Mouse (Mus musculus): ENCODE measurements at regions not wholly inside any gene's neighbourhood (a gene's known extent, or its start where the extent isn't known, plus 50 kb on each side); places are given as distances from the start of the nearest gene placed in this dataset.
"Not testable (repeated sequence)": the region's sequence is repeated elsewhere in the genome, so short reads cannot be mapped to it uniquely, and the experiment has no call there.

- no peak for DNase-seq (ENCODE audit: low spot score in 2 of 2)
These were observed 69.9 kb downstream of the Fbxo4 start for GRCm38 (mm10) chr15:3909471-3909870.

DNA sequence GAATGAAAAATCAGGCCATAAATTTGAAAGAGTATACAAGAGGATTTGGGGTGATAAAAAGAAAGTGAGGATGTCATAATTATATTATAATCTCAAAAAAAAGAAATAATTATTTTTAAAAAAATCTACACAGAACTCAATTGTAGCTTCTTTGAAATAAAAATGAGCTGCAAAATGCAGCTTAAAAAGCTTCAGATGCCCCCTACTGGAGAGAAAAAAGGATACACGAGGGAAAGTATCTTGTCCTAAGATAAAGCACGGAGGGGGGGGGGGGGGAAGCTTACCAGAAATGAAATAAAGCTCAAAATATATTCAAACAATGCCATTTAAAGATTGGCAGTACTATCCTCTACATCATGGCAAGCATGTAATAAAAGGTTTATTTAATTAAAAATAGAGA is 70.7 kb downstream of the Fbxo4 start:
- DNase-seq (ENCODE audit: low spot score in 2 of 2), result no peak

- no peak for DNase-seq (ENCODE audit: low spot score in 2 of 2)
These were observed 73.8 kb downstream of the Fbxo4 start for GRCm38 (mm10) chr15:3905548-3905947.

DNA sequence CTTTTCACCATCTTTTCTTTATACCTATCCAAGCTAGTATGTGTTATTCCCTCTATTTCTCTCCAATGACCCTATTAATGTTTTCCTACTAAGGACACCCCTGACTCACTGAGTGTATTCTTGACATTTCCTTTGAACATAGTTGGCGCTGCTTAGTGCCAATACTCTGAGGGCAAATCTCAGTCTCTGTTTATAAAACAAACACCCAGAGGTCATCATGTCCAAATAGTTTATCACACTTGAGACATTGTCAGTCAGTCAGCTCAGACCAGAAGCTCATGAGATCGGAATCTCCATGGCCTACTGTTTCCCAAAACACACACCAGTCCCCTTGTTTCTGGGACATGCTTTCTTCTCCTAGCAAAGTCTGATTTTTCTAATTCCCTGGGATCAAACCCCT is 100.9 kb downstream of the Fbxo4 start:
- no peak for DNase-seq (ENCODE audit: low spot score in 2 of 2)

- DNase-seq (ENCODE audit: low spot score in 2 of 2), result no peak
These were observed 101.9 kb downstream of the Fbxo4 start for GRCm38 (mm10) chr15:3877506-3877905.

- DNase-seq (ENCODE audit: low spot score in 2 of 2), result not testable (repeated sequence)
These were observed 104.0 kb downstream of the Fbxo4 start for GRCm38 (mm10) chr15:3875210-3875861.

GRCm38 (mm10) chr15:3831802-3832201 is 147.6 kb downstream of the Fbxo4 start:
- DNase-seq (ENCODE audit: low spot score in 2 of 2), result no peak

GRCm38 (mm10) chr15:3805430-3805829 is 173.9 kb downstream of the Fbxo4 start:
- DNase-seq (ENCODE audit: low spot score in 2 of 2), result no peak

- DNase-seq (ENCODE audit: low spot score in 2 of 2), result no peak
These were observed 192.6 kb upstream of the Ghr start for GRCm38 (mm10) chr15:3775865-3776264.

- DNase-seq (ENCODE audit: low spot score in 2 of 2), result no peak
These were observed 189.0 kb upstream of the Ghr start for GRCm38 (mm10) chr15:3772228-3772789.

DNA sequence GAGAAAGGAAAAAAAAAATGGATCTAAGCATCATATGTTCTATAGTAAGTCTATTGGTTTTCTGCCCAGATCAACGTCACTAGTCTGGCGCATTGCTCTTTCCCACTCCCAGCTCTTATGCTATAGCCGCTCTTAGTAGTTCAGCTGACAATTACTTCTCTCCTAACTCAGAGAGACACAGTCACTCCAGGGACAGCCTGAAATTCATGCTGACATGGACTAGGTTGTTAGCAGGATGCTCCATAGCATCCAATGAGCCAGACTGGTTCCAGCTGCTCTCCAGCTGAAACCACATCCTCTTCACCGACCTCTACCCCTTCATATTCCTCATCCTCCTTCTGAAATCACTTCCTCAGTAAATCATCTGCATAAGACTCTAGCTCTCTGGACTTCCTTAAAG is 187.0 kb upstream of the Ghr start:
- DNase-seq (ENCODE audit: low spot score in 2 of 2), result no peak

DNA sequence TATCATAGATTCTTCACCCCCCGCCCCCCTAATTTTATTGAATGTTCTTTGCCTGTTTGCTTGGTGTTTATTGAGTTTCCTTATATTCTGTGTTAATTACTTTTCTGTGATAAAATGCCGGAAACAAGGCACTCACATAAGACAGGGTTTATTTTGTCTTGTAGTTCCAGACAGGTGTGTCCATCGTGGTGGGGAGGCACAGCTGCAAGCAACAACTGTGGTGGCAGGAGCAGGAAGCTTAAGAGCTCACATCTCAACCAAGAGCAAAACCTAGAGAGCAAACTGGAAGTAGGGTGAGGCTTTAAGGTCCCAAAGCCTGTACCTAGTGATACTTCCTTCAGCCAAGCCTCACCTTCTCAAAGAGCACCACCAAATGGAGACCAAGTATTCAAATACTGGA is 181.4 kb upstream of the Ghr start:
- no peak for DNase-seq (ENCODE audit: low spot score in 2 of 2)

DNA sequence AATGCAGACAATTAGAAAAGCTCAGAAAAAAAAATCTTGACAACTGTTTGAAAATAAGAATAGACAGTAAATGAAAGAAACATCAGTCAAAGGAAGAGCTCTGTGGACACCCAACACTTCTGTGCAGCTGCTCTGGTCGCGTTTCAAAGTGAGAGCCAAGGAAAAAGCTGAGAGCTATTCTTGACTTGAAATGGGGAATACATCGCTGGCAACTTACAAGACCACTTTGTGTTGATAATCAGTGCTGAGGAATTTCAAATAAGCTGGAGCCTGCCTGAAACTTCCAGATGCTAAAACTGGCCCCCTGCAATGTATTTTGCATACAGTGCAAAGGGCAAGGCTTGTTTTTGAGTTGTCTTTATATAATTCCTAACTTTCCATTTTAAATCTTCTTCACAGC is 177.1 kb upstream of the Ghr start:
- no peak for DNase-seq (ENCODE audit: low spot score in 2 of 2)

GRCm38 (mm10) chr15:3755636-3756035 is 172.3 kb upstream of the Ghr start:
- no peak for DNase-seq (ENCODE audit: low spot score in 2 of 2)

- not testable (repeated sequence) for DNase-seq (ENCODE audit: low spot score in 2 of 2)
These were observed 164.8 kb upstream of the Ghr start for GRCm38 (mm10) chr15:3748072-3748471.

- no peak for DNase-seq (ENCODE audit: low spot score in 2 of 2)
These were observed 160.0 kb upstream of the Ghr start for GRCm38 (mm10) chr15:3743168-3743814.

- no peak for DNase-seq (ENCODE audit: low spot score in 2 of 2)
These were observed 158.9 kb upstream of the Ghr start for GRCm38 (mm10) chr15:3742191-3742590.

GRCm38 (mm10) chr15:3725214-3725613 is 141.9 kb upstream of the Ghr start:
- peak in 1 of 2 experiments; percentile 20 for DNase-seq (ENCODE audit: low spot score in 2 of 2)

DNA sequence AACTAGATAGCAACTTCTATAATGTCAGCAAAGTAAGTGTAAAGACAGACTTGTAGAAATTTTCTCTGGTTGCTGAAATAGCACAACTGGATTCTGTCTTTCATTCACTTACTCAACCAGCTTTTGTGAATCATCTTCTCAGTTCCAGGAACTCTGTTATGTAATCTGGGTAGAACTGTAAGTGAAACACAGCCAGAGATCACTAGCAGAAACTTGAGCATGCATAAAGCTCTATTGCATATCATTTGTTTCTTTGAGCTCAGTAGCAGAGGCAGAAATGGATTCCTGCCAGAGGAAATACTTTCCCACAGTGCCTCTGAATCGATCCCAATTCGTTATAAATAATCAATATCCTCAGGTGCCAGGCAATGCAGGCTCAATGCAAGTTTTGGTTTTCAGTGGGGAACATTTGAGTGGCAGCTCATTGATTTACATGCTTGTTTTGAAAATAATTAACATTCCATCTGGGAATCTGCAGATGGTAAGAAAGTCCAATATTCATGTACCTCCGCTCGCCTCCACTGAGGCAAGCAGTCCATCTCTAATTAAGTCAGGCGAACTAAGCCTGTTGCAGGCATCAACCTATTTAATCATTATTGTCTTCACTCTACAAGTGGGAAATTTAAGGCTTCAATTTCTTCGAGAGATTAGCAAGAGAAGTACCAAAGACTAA is 137.5 kb upstream of the Ghr start:
- no peak for DNase-seq (ENCODE audit: low spot score in 2 of 2)

DNA sequence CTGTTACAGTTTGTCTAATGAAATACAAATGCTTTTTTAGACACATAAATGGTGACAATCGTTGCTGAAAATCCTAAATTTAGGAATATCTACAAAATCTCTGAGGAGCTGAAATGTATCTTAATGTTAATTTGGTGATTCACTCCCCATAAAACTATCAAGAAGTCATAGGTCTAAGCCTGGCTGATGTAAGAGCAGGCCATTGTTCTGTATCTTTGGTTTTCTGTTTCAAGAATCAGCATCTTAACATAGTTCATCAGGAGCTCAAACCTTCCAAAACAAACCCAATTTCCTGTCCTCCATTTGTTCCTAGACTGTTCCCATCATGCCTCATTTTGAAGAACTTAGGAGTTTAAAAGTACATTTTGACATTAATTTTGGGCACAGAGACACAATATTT is 128.5 kb upstream of the Ghr start:
- DNase-seq (ENCODE audit: low spot score in 2 of 2), result no peak

DNA sequence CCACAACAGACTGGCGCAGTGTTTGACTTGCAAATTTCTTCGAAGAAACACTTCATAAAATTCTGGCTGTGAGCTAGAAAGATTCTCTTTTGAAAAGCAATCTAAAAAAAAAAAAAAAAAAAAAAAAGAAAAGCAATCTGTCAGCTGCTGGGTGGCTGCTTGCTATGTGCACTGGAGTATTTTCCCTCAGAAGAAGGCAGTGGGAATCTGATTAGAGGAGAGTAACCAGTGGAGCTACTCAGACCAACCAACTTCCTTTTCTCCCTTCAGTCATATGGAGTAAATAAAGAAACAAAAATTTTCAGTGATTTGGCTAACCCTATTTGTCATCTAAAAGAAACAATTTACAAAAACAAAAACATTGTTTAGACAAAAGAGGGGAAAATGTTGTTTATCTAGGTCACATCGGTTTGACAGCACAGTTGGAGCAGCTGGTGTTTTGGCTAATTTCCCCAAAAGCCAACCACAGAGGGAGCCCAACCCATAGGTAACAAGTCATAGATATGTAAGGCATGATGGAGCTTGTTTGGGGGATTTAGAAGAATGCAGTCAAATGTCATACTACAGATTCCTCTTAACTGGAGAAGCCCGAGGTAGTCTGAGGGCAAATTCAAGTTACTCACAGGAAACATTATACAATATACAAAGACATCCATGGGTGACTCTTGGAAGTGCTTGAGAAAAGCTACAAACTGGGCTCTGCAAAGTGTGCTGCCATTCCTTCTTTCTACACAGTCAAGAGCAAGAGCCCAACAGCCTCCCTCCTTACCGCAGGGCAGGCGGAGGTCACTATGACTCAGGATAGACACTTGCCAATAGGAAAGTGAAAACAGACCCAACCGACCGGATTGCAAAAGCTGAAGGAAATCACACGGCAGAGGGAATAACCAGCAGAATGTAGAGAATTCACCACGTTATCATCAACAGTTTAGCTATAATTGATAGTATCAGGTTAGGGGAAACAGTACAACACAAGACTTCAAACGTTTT is 124.1 kb upstream of the Ghr start:
- DNase-seq (ENCODE audit: low spot score in 2 of 2), result peak; percentile 15 to 42
